Mouse (Mus musculus): ENCODE measurements at regions not wholly inside any gene's neighbourhood (a gene's known extent, or its start where the extent isn't known, plus 50 kb on each side); places are given as distances from the start of the nearest gene placed in this dataset.

- TF ChIP-seq CTCF (IDR thresholded peaks at IDR 0.05 in 2 of 3, conservative IDR thresholded peaks at IDR 0.05 in 1 of 3; ENCODE audit: control insufficient read depth in 1 of 3, insufficient read depth in 1 of 3, low read depth in 2 of 3, low read length in 3 of 3, poor library complexity in 1 of 3, severe bottlenecking in 1 of 3) = no peak
- TF ChIP-seq ZNF384 (IDR thresholded peaks at IDR 0.05; ENCODE audit: low read depth, low read length) = no peak
- no peak for TF ChIP-seq HCFC1 (IDR thresholded peaks at IDR 0.05; ENCODE audit: low read depth, low read length)
- TF ChIP-seq MEF2A (IDR thresholded peaks at IDR 0.05; ENCODE audit: extremely low read depth, insufficient replicate concordance, low read depth, low read length, poor library complexity, severe bottlenecking) = no peak
- no peak for TF ChIP-seq SMC3 (IDR thresholded peaks at IDR 0.05; ENCODE audit: low read depth, low read length)
- no peak for TF ChIP-seq GABPA (IDR thresholded peaks at IDR 0.05; ENCODE audit: low read depth, low read length)
- TF ChIP-seq MAX (IDR thresholded peaks at IDR 0.05; ENCODE audit: low read length) = no peak
- no peak for TF ChIP-seq UBTF (IDR thresholded peaks at IDR 0.05; ENCODE audit: borderline replicate concordance, insufficient read depth, low read depth, low read length)
- no peak for TF ChIP-seq KAT2A (conservative IDR thresholded peaks at IDR 0.05; ENCODE audit: low read depth, low read length)
- no peak for TF ChIP-seq USF1 (IDR thresholded peaks at IDR 0.05; ENCODE audit: low read depth, low read length)
- TF ChIP-seq POLR2A (IDR thresholded peaks at IDR 0.05; ENCODE audit: control insufficient read depth in 1 of 2, insufficient read depth in 1 of 2, low read depth in 1 of 2, low read length in 2 of 2, poor library complexity in 1 of 2) = no peak
- no peak for TF ChIP-seq MYC (IDR thresholded peaks at IDR 0.05; ENCODE audit: low read depth, low read length)
- no peak for TF ChIP-seq TAL1 (IDR thresholded peaks at IDR 0.05; ENCODE audit: low read length)
Measured at GRCm38 (mm10) chr14:25394931-25395330, 64.1 kb upstream of the Zmiz1 start.
